Mouse (Mus musculus) bone marrow, adult 2 months (tissue): ENCODE results near the gene Pde8a.

Experiments used
- CTCF ChIP-seq: fragments of 200-500 bp; IDR thresholded peaks from 2 replicates; pipeline ENCODE4 v1.5.1; 2011; ENCODE audit warnings: low read length, control low read depth; ENCODE audit not compliant: control insufficient read depth, insufficient read depth
- POLR2A ChIP-seq: fragments of 200-500 bp; IDR thresholded peaks from 2 replicates; pipeline ENCODE4 v1.6.1; 2011; ENCODE audit warnings: low read depth, mild to moderate bottlenecking, control low read depth, low read length, borderline replicate concordance; ENCODE audit not compliant: control insufficient read depth

GRCm38 (mm10) chr7:81327661-81328060 lies 114.3 kb downstream of the Pde8a start:
- TF ChIP-seq CTCF (no peak), POLR2A (no peak)
